Mouse (Mus musculus): ENCODE results near the gene Bfar.
"Not testable (repeated sequence)": the region's sequence is repeated elsewhere in the genome, so short reads cannot be mapped to it uniquely, and the experiment has no call there.

DNA sequence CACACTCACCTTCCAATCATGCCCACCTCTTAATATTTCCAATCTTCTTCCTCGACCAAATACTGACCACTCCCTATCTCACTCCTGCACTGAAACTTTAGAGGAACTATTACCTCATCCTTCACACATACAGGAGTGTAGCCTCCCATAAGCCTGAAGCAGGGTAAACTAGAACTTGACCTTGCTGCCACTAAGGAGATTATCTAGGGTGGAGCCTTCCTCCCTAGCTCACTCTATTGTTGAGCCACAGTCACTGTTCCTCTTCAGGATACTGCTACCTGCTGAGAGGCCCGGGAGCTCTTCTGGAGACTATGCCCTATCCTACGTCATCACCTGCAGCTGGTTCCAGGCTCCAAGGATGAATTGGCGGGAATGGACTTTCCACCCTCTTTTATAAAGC lies 67.4 kb downstream of the Bfar start:
- TF ChIP-seq CTCF (IDR thresholded peaks at IDR 0.05; ENCODE audit: extremely low read depth, insufficient read depth, insufficient read length, insufficient replicate concordance); POLR2A (IDR thresholded peaks at IDR 0.05; ENCODE audit: low read depth, low read length): not testable (repeated sequence)

Data from spleen, adult 2 months (tissue).